Mouse (Mus musculus) embryo, embryonic 11.5 days (tissue): ENCODE results near the gene Gpsm3.

Source experiments
- DNase-seq: peaks from one replicate; pipeline ENCODE4 v3.0.0-alpha.2; 2012; ENCODE audit warnings: low read depth, low spot score

Gene Gpsm3

GRCm38 (mm10) chr17:34629221-34629751 is 39.7 kb downstream of the Gpsm3 start, which contains the start of gene Prrt1:
Prrt1 (plus strand) TSS chr17:34629533.
- no peak for DNase-seq

GRCm38 (mm10) chr17:34629796-34630603 is 40.4 kb downstream of the Gpsm3 start:
- no peak for DNase-seq

GRCm38 (mm10) chr17:34630761-34631301 is 41.2 kb downstream of the Gpsm3 start:
- DNase-seq = no peak

GRCm38 (mm10) chr17:34631647-34632046 is 42.0 kb downstream of the Gpsm3 start:
- no peak for DNase-seq

GRCm38 (mm10) chr17:34632261-34632691 is 42.7 kb downstream of the Gpsm3 start:
- no peak for DNase-seq

- no peak for DNase-seq
These were observed 46.1 kb downstream of the Gpsm3 start for GRCm38 (mm10) chr17:34635671-34636070.

- DNase-seq = no peak
These were observed 47.9 kb downstream of the Gpsm3 start for GRCm38 (mm10) chr17:34637459-34637858.

GRCm38 (mm10) chr17:34639461-34640255 is 50.1 kb downstream of the Gpsm3 start:
- DNase-seq = no peak

- no peak for DNase-seq
These were observed 51.4 kb downstream of the Gpsm3 start for GRCm38 (mm10) chr17:34640778-34641601.
